Mouse (Mus musculus) left cerebral cortex, postnatal 14 days (tissue): Measurements from ENCODE around the gene Cops2. TPM values are rescaled to one million over a fixed set of nuclear protein-coding genes. Genes with fewer than 3 reads are reported as not detected.

Source experiments
- DNase-seq, 2 experiments: peaks; one replicate each; pipeline ENCODE4 v3.0.0; 2021 to 2022; ENCODE audit warnings: low spot score in 2 of 2, mixed read lengths in 1 of 2
- intact Hi-C: fragments of 180-260 bp; cut with DNase I; formaldehyde crosslinking; loops from one replicate; pipeline ENCODE4 v1.15.1; 2025
- long read RNA-seq, 2 experiments: library from polyadenylated mRNA; stranded (forward); transcript quantifications; one replicate each; pipeline ENCODE4 v2.0.0; 2021
- total RNA-seq, 2 experiments: library from RNA; stranded (reverse); gene quantifications; 2 replicates each; pipeline ENCODE4 v1.2.3; 2021

The Cops2 gene
- 10 to 100 TPM; 90.5 to 91.6 TPM for total RNA-seq
- long read RNA-seq, experiment 1, transcript Cops2-203 (13 exons, 3,392 nt), result minor isoform, 30 of 93 reads
- long read RNA-seq, experiment 1, transcript Cops2-201 (13 exons, 2,073 nt), result major isoform, 56 of 93 reads
- long read RNA-seq, experiment 1, partial matches to known transcripts, result 2 of 93 reads
- long read RNA-seq, experiment 1, other reads (novel, unspliced or antisense), result 5 of 93 reads
- long read RNA-seq, experiment 2, transcript Cops2-203 (13 exons, 3,392 nt), result minor isoform, 26 of 72 reads
- long read RNA-seq, experiment 2, transcript Cops2-201 (13 exons, 2,073 nt), result major isoform, 43 of 72 reads
- long read RNA-seq, experiment 2, partial matches to known transcripts, result 2 of 72 reads
- long read RNA-seq, experiment 2, other reads (novel, unspliced or antisense), result 1 of 72 reads

GRCm38 (mm10) chr2:125858521-125859280 lies at the start of gene Cops2, which contains the start of gene Galk2:
Gene Cops2, minus strand, starts transcription at chr2:125859139.
Gene Galk2, plus strand, starts transcription at chr2:125859109.
- intact Hi-C loops, result loop anchor here (2.0 kb wide), 1 partner anchor 76 kb away; the partner anchor contains the start of gene Secisbp2l
- peak; percentile 96 to 98 for DNase-seq

GRCm38 (mm10) chr2:125907580-125908255 lies 48.8 kb upstream of the Cops2 start:
- no peak for DNase-seq
- intact Hi-C loops, result no loop called here

- no peak for DNase-seq
- intact Hi-C loops, result no loop called here
Measured at GRCm38 (mm10) chr2:125906407-125907066, 47.6 kb upstream of the Cops2 start.

- intact Hi-C loops, result no loop called here
- no peak for DNase-seq
Measured at GRCm38 (mm10) chr2:125901426-125901825, 42.5 kb upstream of the Cops2 start.

- intact Hi-C loops, result no loop called here
- no peak for DNase-seq
Measured at GRCm38 (mm10) chr2:125900797-125901410, 42.0 kb upstream of the Cops2 start.

- no peak for DNase-seq
- intact Hi-C loops, result loop anchor here (10.0 kb wide), 1 partner anchor 348 kb away; no protein-coding TSS in a partner anchor
Measured at GRCm38 (mm10) chr2:125896355-125896754, 37.4 kb upstream of the Cops2 start.

- intact Hi-C loops, result loop anchor here (10.0 kb wide), 1 partner anchor 350 kb away; no protein-coding TSS in a partner anchor
- DNase-seq, result peak; percentile 10 to 16
Measured at GRCm38 (mm10) chr2:125895099-125895498, 36.2 kb upstream of the Cops2 start.

- DNase-seq, result peak; percentile 13 to 41
- intact Hi-C loops, result loop anchor here (2.0 to 10.0 kb wide), 5 partner anchors 142 to 629 kb away; partner anchors contain the start of gene Fgf7
Measured at GRCm38 (mm10) chr2:125893096-125893495, 34.2 kb upstream of the Cops2 start.

- no peak for DNase-seq
- intact Hi-C loops, result no loop called here
Measured at GRCm38 (mm10) chr2:125885891-125886576, 27.1 kb upstream of the Cops2 start.

GRCm38 (mm10) chr2:125870159-125870558 lies 11.2 kb upstream of the Cops2 start:
- intact Hi-C loops, result no loop called here
- DNase-seq, result no peak

GRCm38 (mm10) chr2:125868301-125868700 lies 9.4 kb upstream of the Cops2 start:
- intact Hi-C loops, result no loop called here
- no peak for DNase-seq

- intact Hi-C loops, result no loop called here
- peak; percentile 45 to 65 for DNase-seq
Measured at GRCm38 (mm10) chr2:125866058-125866740, 7.3 kb upstream of the Cops2 start.

- no peak for DNase-seq
- intact Hi-C loops, result no loop called here
Measured at GRCm38 (mm10) chr2:125865585-125865984, 6.6 kb upstream of the Cops2 start.

- intact Hi-C loops, result no loop called here
- no peak for DNase-seq
Measured at GRCm38 (mm10) chr2:125864551-125864950, 5.6 kb upstream of the Cops2 start.

- DNase-seq, result no peak
- intact Hi-C loops, result no loop called here
Measured at GRCm38 (mm10) chr2:125863799-125864198, 4.9 kb upstream of the Cops2 start.

- intact Hi-C loops, result loop anchor here (2.0 kb wide), 1 partner anchor 75 kb away; the partner anchor contains the start of gene Secisbp2l
- no peak for DNase-seq
Measured at GRCm38 (mm10) chr2:125857707-125858106, 1.2 kb downstream of the Cops2 start.

- intact Hi-C loops, result no loop called here
- no peak for DNase-seq
Measured at GRCm38 (mm10) chr2:125851237-125851636, 7.7 kb downstream of the Cops2 start.
